Mouse (Mus musculus) hindbrain, embryonic 14.5 days (tissue): ENCODE results near the gene Fancc. TPM values are rescaled to one million over a fixed set of nuclear protein-coding genes. Genes with fewer than 3 reads are reported as not detected.

Experiments
- ATAC-seq: fragments of 200-750 bp; cut with Nextera tagmentation; 2 replicates; pipeline ENCODE4 v1.8.0; 2017; ENCODE audit warnings: moderate number of reproducible peaks, mild to moderate bottlenecking, moderate TSS enrichment, moderate library complexity; ENCODE audit not compliant: low FRiP score
- DNase-seq: peaks from one replicate; pipeline ENCODE4 v3.0.0-alpha.2; 2015; ENCODE audit warnings: low spot score
- H3K27ac ChIP-seq: fragments of 300-500 bp; sonication (generic); 2 replicates; pipeline ENCODE4 v1.5.1; 2014; ENCODE audit warnings: mild to moderate bottlenecking, moderate library complexity
- H3K27me3 ChIP-seq: fragments of 300-500 bp; sonication (generic); 2 replicates; pipeline ENCODE4 v1.6.1; 2014; ENCODE audit warnings: mild to moderate bottlenecking, low read length, mixed read lengths; ENCODE audit not compliant: control insufficient read depth, insufficient read depth
- H3K36me3 ChIP-seq: fragments of 300-500 bp; sonication (generic); replicated peaks from 2 replicates; pipeline ENCODE4 v1.6.1; 2014; ENCODE audit not compliant: control insufficient read depth, insufficient read depth
- H3K4me1 ChIP-seq: fragments of 300-500 bp; sonication (generic); replicated peaks from 2 replicates; pipeline ENCODE4 v1.6.1; 2014; ENCODE audit warnings: antibody characterized with exemption, low read length, mixed read lengths; ENCODE audit not compliant: control insufficient read depth, insufficient read depth
- H3K4me2 ChIP-seq: fragments of 300-500 bp; sonication (generic); replicated peaks from 2 replicates; pipeline ENCODE4 v1.6.1; 2014; ENCODE audit warnings: mild to moderate bottlenecking, moderate library complexity
- H3K4me3 ChIP-seq: fragments of 300-500 bp; sonication (generic); replicated peaks from 2 replicates; pipeline ENCODE4 v1.5.1; 2014; ENCODE audit warnings: mild to moderate bottlenecking, low read length
- H3K9ac ChIP-seq: fragments of 300-500 bp; sonication (generic); 2 replicates; pipeline ENCODE4 v1.6.1; 2014
- H3K9me3 ChIP-seq: fragments of 300-500 bp; sonication (generic); 2 replicates; pipeline ENCODE4 v1.6.1; 2016; ENCODE audit warnings: low read length; ENCODE audit not compliant: control insufficient read depth
- WGBS: fragments of 180-500 bp; shearing (Covaris S2); extraction: QIAGEN DNeasy Blood & Tissue Kit; methylation state at CpG from one replicate; pipeline ENCODE4 v1.1.7; 2014; 5-methylcytosine and 5-hydroxymethylcytosine counted together
- polyA plus RNA-seq: library from polyadenylated mRNA; unstranded; fragments of >200 nt; fragmentation: Nextera tagmentation; extraction: Ambion mirVana; gene quantifications from 2 replicates; pipeline ENCODE4 v1.2.1, GENCODE M21; 2014

The Fancc gene
- polyA plus RNA-seq, 1 experiment from 2014 or later: 15.9 TPM

DNA sequence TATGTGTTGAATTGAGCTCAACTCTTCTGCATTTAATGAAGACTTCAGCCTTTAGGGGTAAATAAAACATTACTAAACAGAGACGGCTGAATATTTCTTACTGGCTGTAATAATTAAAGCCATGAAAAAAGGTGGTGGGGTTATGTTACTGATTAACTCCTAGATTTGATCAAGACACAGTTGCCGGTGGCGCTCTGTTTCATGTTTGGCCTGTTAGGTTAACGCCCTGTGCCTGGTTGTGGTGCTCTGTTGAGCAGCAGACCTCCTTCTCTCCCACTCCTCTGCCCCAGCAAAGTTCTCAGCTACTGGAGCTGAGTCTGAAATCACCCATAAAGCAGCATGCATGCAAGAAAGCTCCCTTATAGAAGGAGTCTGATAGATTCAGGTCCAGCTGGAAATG lies 228.7 kb downstream of the Fancc start:
- Histone ChIP-seq H3K9ac (no peak overlapping the region), H3K9me3 (no peaks in the 10 kb centered on the region), H3K36me3 (no peaks in the 10 kb centered on the region), H3K27ac (no peak overlapping the region), H3K4me1 (peaks cover 18% of the 10 kb centered on the region), H3K27me3 (peaks cover 38% of the 10 kb centered on the region), H3K4me2 (no peak overlapping the region), H3K4me3 (no peak overlapping the region)
- 91% methylated on average over 4 of the region's 4 CpGs for WGBS
- ATAC-seq (no peak), DNase-seq (no peak)

DNA sequence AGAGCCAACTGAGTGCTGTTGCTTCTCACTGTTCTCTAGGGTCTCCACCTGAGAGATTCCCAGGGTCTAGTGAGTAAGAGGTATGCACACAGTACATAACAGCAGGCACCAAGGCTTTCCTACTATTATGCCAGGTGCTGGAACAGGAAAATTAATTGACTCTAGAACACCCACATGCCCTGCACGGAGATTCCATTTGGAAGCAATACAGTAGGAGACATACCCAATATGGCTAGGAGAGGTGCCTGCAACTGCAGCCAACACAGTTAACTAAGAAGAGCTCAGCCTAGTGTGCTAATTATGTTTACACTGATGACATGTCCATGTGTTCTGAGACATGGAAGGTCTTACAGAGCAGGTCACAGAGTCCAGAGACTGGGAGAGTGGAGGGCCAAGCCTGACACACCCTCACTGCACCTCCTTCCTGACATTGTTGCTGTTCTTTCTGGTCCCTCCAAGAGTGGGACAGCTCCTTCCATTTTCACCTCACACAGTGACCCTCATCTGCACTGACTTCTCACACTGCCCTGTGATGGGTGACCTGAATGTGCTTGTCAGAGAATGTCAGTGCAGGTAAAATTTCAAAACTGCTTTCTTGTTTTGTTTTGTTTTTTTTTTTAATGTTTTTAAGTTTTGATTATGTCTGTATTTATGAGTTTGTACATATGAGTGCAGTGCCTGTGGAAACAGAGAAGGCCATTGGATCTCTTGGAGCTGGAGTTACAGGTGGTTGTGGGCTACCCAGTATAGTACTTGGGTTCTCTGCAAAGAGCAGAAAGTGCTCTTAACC lies 234.7 kb downstream of the Fancc start:
- Histone ChIP-seq H3K9ac (no peak overlapping the region), H3K36me3 (peaks cover 5% of the 10 kb centered on the region; the same call in 1 of the 2 replicates), H3K27ac (no peak overlapping the region), H3K27me3 (no peaks in the 10 kb centered on the region), H3K4me2 (no peak overlapping the region), H3K4me3 (no peak overlapping the region), H3K4me1 (peaks cover 11% of the 10 kb centered on the region), H3K9me3 (no peaks in the 10 kb centered on the region)
- WGBS: 81% methylated on average over 1 of the region's 1 CpGs
- DNase-seq: no peak
- no peak for ATAC-seq

DNA sequence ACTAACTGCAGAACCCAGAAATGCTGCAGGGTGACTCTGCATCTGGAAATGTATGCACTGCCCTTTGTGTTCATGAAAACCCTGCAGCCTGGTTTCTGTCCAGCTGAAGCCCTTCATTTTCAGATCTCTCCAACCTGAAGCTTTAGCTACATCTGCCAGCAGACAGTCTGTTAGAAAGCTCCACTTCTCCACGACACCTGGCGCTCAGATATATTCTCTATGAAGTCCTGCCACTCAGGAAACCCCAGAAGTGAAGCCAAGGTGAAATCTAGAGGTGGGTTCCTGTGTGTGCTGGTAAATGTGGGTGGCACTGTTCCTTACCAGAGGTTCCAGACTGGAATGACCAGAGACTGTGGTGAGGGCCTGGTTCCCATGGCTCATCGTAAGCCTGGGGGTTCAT lies 235.4 kb downstream of the Fancc start:
- ATAC-seq: no peak
- 94% methylated on average over 3 of the region's 3 CpGs for WGBS

DNA sequence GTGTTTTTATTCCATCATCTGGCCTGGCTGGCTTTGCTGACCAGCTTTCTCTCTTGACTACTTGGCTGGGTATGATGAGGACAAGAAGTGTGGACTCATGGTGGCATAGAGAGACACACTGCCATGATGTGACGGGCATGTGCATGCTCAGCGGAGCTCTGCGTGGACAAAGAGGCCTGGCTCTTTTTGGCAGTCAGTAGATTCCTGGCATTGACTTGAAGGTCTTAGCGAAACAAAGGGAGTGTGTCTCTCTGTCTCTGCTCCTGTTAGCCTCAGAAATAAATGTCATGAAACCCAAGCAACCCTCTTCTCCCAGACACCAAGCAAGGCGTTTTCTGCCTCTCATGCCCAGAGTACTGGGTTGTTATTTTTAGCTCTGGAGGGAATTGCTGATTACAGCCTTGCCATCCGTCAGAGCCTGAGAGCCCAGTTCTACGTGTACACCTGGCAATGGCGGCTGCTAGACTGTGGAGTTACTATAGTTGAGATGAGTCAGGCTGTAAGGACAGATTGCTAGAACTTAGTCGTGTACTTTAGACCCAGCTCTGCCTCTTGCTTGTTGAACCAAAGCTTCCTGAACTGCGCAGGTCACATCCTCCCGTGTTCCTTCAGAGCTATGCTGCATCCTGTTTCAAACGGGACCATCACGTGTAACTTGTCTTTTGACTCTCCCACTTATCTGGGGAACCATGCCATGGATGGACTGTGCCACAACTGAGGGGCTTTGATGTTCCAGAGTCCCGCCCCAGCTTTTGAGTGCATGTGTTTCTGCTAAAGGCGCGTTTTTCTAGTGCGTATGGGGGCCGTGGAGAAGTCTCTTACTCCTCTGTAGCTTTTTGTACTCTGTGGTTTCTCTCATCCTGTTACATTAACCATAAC lies 236.1 kb downstream of the Fancc start:
- WGBS: 61% methylated on average over 18 of the region's 18 CpGs
- ATAC-seq: peak; percentile 73; the same call in 1 of the 2 replicates

More for the DNA sequence above, 235.4 kb downstream of the Fancc start:
- H3K27me3 ChIP-seq: no peaks in the 10 kb centered on the region
- peaks cover 10% of the 10 kb centered on the region; the same call in 1 of the 2 replicates for H3K36me3 ChIP-seq
- no peak overlapping the region for H3K4me2 ChIP-seq
- H3K4me3 ChIP-seq: no peak overlapping the region
- DNase-seq: no peak
- no peak overlapping the region for H3K9ac ChIP-seq
- H3K9me3 ChIP-seq: no peaks in the 10 kb centered on the region
- peaks cover 11% of the 10 kb centered on the region for H3K4me1 ChIP-seq
- no peak overlapping the region for H3K27ac ChIP-seq

DNA sequence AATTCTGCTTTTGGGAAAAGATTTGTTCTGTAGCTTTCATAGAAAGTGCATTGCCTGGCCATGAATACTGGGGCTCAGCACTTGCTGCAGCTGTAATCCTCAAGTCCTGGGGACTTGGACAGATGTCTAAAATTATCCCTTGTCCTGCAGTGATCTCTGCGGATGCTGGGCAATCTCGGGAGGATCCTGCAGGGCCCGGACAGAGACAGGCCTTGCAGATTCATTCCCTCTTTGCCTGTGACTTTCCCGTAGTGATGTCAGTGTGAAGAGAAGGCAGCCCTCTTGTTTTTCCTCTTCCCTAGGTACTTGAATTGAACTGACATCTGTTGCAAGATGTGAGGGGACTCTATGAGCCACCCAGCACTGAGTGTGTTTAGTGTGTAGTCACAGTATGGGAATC lies 236.9 kb downstream of the Fancc start:
- H3K4me2 ChIP-seq: no peak overlapping the region
- 35% methylated on average over 4 of the region's 4 CpGs for WGBS
- H3K4me1 ChIP-seq: peaks cover 16% of the 10 kb centered on the region
- no peak overlapping the region for H3K9ac ChIP-seq
- no peak for DNase-seq
- no peak; the same call in 1 of the 2 replicates for ATAC-seq
- no peak overlapping the region for H3K4me3 ChIP-seq
- H3K36me3 ChIP-seq: peaks cover 10% of the 10 kb centered on the region; the same call in 1 of the 2 replicates
- no peaks in the 10 kb centered on the region for H3K9me3 ChIP-seq
- peak overlapping the region; percentile 9; the same call in 1 of the 2 replicates for H3K27ac ChIP-seq
- H3K27me3 ChIP-seq: no peaks in the 10 kb centered on the region

More for the DNA sequence above, 236.1 kb downstream of the Fancc start:
- peaks cover 10% of the 10 kb centered on the region; the same call in 1 of the 2 replicates for H3K36me3 ChIP-seq
- DNase-seq: no peak
- H3K9me3 ChIP-seq: no peaks in the 10 kb centered on the region
- H3K9ac ChIP-seq: no peak overlapping the region
- H3K4me3 ChIP-seq: no peak overlapping the region
- peak overlapping the region; percentile 9; the same call in 1 of the 2 replicates for H3K27ac ChIP-seq
- H3K4me1 ChIP-seq: peaks cover 11% of the 10 kb centered on the region
- H3K4me2 ChIP-seq: no peak overlapping the region
- no peaks in the 10 kb centered on the region for H3K27me3 ChIP-seq

DNA sequence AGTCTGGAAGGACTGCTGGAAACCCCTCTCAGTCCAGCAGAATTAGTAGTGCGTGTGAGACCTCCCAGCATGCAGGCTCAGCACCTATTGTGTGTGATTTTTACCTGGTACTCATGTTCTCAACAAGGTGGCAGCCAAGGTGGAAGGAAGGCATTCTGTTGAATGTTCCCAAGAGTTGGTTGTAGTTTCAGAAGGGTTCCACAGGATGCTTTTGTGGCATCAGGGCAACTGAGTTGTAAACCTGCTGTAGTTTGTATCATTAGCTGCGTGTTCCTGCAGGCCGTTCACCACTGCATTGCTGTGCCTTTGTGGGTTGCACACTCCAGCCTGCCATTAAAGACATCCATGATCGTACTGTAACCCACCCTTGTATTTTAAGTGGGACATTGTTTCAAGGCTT lies 238.4 kb downstream of the Fancc start:
- H3K27ac ChIP-seq: no peak overlapping the region
- H3K36me3 ChIP-seq: peaks cover 10% of the 10 kb centered on the region; the same call in 1 of the 2 replicates
- peaks cover 16% of the 10 kb centered on the region for H3K4me1 ChIP-seq
- no peak overlapping the region for H3K9ac ChIP-seq
- 89% methylated on average over 4 of the region's 4 CpGs for WGBS
- no peak overlapping the region for H3K4me2 ChIP-seq
- H3K4me3 ChIP-seq: no peak overlapping the region
- no peak for ATAC-seq
- H3K27me3 ChIP-seq: no peaks in the 10 kb centered on the region
- no peak for DNase-seq
- no peaks in the 10 kb centered on the region for H3K9me3 ChIP-seq

DNA sequence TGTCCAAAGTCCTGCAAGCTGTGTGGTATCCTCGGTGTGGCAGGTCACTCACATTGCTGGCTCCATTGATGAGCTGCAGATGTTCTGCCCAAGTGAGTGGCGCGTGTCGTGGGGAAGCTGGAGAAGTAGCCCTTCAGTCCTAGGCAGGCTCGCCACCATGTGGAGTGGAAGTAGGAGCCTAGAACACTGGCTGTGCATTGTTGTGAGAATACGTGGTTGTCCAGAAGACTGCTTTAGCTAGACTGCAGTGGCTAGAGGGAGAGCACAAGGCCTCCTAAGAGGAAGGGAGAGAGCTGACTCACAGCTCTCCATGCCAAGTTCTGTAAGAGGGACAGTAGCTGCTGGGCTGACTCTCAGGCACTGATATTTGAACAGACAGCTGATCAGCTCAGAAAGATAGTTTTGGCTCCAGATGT lies 238.9 kb downstream of the Fancc start:
- ATAC-seq (no peak), DNase-seq (no peak)
- no peak overlapping the region for H3K4me3 ChIP-seq
- WGBS: 89% methylated on average over 6 of the region's 6 CpGs
- H3K4me2 ChIP-seq: no peak overlapping the region
- H3K36me3 ChIP-seq: peaks cover 10% of the 10 kb centered on the region; the same call in 1 of the 2 replicates
- peaks cover 16% of the 10 kb centered on the region for H3K4me1 ChIP-seq
- H3K27ac ChIP-seq: no peak overlapping the region
- H3K9me3 ChIP-seq: no peaks in the 10 kb centered on the region
- H3K27me3 ChIP-seq: no peaks in the 10 kb centered on the region
- no peak overlapping the region for H3K9ac ChIP-seq

DNA sequence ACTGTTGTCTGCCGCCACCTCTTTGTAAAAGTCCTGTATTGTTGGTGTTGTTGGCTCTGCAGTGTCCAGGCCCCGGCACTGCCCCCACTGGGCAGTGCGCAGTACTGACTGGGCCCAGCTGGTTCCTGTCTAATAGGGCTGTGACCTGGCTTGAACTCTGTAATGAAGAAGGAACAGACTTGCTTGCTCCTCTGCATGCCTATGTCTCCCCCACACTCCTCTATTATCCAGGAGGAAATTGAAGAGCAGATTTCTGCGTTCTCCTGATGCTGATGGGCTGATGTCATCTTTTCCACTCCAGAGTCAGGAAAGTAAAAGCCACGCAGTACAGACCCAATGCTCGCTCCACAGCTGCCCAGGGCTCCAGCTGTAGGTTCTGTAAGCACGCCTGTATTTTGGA lies 240.3 kb downstream of the Fancc start:
- H3K9ac ChIP-seq: no peak overlapping the region
- 0 out of 2 replicates have a peak, but pooled peaks cover 5% of the 10 kb centered on the region for H3K36me3 ChIP-seq
- DNase-seq: no peak

DNA sequence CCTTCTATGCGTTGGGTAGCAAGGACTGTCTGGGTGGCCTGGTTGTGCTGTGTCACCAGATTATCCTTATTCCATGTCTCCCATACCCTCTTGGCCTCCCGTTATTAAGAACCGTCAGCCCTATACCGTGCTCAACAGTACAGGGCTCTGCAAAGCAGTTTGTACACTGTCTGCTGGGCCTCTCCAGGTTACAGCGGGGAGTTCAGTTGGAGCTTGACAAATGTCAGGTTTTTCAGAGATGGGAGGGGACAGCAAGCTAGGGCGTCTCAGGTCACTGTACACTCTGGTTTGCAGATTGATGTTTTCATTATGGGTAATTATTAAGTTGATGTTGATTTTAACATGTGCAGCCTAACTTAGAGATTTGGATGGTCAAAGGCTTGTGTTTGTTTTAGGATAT lies 240.9 kb downstream of the Fancc start:
- Histone ChIP-seq H3K27ac (no peak overlapping the region), H3K4me3 (no peak overlapping the region), H3K4me1 (peaks cover 12% of the 10 kb centered on the region), H3K36me3 (0 out of 2 replicates have a peak, but pooled peaks cover 5% of the 10 kb centered on the region), H3K27me3 (no peaks in the 10 kb centered on the region), H3K4me2 (no peak overlapping the region), H3K9me3 (no peaks in the 10 kb centered on the region), H3K9ac (no peak overlapping the region)
- ATAC-seq: no peak
- WGBS: 85% methylated on average over 6 of the region's 6 CpGs
- DNase-seq: no peak

More for the DNA sequence above, 240.3 kb downstream of the Fancc start:
- 65% methylated on average over 7 of the region's 7 CpGs for WGBS
- H3K27ac ChIP-seq: no peak overlapping the region
- ATAC-seq: no peak
- no peaks in the 10 kb centered on the region for H3K27me3 ChIP-seq
- no peaks in the 10 kb centered on the region for H3K9me3 ChIP-seq
- no peak overlapping the region for H3K4me3 ChIP-seq
- H3K4me2 ChIP-seq: no peak overlapping the region
- H3K4me1 ChIP-seq: peaks cover 16% of the 10 kb centered on the region
